Mouse (Mus musculus) erythroblast, embryonic 14.5 days (primary cell): ENCODE results near the gene Asb18.

ENCODE experiments used
- GATA1 ChIP-seq: IDR thresholded peaks from 2 replicates; pipeline ENCODE4 v1.6.1; 2012; ENCODE audit warnings: low read length, inconsistent platforms, mixed read lengths
- TAL1 ChIP-seq: IDR thresholded peaks from 3 replicates; pipeline ENCODE4 v1.6.1; 2012; ENCODE audit warnings: low read length, inconsistent platforms, mixed read lengths

GRCm38 (mm10) chr1:89925501-89926190 is 88.8 kb downstream of the Asb18 start:
- TF ChIP-seq TAL1 = no peak
- no peak for TF ChIP-seq GATA1
